Mouse (Mus musculus) cerebellum, adult 11-12 months (tissue): ENCODE measurements at regions not wholly inside any gene's neighbourhood (a gene's known extent, or its start where the extent isn't known, plus 50 kb on each side); places are given as distances from the start of the nearest gene placed in this dataset.

ENCODE experiments used
- DNase-seq: peaks from one replicate; pipeline ENCODE4 v3.0.0; 2022

DNA sequence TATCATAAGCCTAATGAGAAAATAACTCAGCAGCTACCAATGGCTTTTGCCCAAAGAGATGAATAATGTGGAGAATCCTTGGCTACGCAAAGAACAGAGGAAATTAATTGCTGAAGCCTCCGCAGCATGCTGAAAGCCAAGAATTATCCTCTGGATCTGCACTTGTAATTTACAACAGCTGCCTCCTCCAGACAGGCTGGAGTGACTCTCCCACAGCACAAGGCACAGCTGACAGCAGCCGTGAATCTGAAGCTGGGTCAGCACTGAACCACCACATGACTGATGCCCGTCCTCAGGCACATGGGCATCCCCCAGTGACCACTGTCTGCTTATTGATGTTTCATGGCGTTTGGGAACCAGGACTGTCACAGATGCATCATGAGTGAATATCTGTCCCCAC lies 299.8 kb downstream of the Psat1 start:
- DNase-seq: no peak

GRCm38 (mm10) chr19:15644786-15645185 lies 302.4 kb downstream of the Psat1 start:
- DNase-seq: no peak

GRCm38 (mm10) chr19:15617233-15617915 lies 329.8 kb downstream of the Psat1 start:
- peak; percentile 3 for DNase-seq

- DNase-seq: no peak
Measured at GRCm38 (mm10) chr19:15614648-15615561, 332.2 kb downstream of the Psat1 start.

DNA sequence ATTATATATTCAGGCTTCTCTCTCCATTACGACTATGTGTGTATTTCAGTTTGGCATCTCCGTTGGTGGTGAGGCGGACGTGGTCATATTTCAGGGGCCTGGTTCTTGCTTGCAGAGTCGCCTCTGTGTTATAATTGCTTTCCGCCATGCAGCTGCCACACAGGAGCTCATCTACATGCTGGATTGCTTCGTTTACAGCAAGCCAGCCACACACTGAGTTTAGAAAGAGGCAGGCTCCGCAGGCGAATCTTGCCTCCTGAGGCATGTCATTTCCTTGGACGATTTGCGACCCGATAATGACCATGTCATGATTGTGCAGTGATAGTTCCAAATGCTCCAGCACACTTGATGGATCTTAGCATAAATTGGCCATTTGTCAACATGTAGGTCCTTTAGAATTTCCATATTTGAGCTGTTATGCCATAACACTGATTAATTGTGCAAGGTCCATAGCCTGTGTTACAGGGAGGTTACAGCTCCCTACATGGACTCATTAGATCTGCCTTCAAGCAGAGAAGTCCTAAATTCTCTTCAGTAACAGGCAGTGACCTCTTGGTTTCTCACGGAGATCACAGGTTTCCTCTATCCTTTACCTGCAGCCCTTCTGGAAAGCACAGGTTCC lies 335.9 kb downstream of the Psat1 start:
- no peak for DNase-seq

DNA sequence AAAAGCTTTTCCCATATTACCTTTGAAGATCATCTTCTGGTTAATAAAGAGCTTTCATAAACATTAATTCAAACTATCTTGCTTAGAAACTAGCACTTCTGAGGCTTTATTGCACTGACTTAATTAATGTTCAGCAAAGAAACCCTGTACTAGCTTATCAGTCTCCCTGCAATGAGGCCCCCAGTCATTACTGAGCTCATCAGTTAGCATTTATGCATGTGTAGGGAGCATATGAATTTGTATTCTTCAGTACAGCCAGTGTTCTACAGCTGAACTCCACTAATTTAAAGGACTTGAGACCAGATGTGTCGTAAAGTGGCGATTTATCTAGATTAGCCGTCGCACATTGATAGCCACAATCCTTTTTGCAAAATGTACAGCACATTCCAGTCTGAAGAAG lies 340.7 kb downstream of the Psat1 start:
- DNase-seq: no peak

DNA sequence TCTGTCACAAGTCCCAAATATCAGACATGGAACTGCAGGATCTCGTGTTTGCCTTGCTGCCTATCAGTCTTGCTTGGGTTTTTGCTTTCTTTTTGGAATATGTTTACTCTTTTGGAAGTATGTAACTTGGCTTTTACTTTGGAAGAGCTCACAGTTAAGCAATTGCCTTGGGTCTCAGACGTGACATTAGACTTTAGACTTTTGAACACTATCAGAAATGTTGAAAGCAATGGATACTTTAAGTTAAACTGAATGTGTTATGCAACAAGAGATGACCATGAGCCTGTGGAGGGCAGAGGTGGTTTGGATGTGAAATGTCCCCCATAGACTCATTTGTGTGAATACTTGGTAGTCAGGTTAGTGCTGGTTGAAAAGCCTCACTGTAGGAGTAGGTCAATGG lies 354.3 kb downstream of the Psat1 start:
- no peak for DNase-seq

GRCm38 (mm10) chr19:15583782-15584693 lies 363.1 kb downstream of the Psat1 start:
- DNase-seq: no peak

DNA sequence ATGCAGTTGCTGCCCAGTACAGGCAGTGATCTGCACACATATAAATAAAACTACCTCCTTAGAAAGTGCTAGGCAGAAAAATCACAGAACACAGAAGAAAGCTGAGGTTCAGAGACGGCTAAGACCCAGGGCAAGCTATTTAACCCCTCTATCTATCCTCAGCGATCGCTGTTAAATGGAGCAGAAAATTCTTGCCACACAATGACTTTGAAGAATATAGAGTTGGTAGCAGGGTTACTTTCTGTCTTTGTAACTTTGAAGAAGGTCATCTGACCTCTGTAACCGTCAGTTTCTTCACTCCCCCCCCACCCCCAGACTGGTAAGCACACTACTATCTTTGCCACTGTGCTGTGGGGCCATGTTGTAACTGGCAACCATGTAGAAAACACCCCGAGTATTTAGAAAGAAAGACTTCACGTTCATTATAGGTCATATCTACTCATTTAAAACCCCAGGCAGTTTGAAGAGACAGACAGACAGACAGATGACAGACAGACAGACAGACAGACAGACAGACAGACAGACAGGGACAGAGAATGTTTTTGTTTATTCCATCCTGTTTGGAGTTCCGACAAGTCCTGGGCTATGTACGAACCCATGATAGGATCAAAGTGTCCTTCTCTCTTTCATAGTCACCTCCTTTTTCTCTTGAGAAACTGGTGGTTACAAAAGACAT lies 363.9 kb downstream of the Psat1 start:
- DNase-seq: no peak

GRCm38 (mm10) chr19:15571204-15571603 lies 375.9 kb downstream of the Psat1 start:
- DNase-seq: no peak

- DNase-seq: no peak
Measured at GRCm38 (mm10) chr19:15561511-15561910, 385.6 kb downstream of the Psat1 start.

DNA sequence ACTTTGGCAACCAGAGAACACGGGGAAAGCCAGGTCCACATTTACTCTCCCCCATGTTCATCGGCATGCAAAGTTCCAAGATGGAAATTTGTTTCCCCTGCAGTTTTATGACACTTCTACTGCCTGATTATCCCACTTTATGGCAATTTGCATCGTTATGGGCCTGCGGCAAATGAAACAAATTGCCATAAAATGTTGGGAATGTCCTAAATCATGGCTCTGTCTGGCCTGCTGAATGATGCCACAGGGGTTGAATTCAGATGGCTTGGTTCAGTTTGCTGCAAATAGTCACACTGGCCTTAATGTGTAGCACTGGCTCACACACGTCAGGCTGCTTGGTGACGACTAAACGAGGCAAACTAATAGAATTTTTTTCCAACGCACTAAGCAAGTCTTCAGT lies 393.2 kb downstream of the Psat1 start:
- no peak for DNase-seq

GRCm38 (mm10) chr19:15517853-15518252 lies 429.3 kb downstream of the Psat1 start:
- DNase-seq: no peak

DNA sequence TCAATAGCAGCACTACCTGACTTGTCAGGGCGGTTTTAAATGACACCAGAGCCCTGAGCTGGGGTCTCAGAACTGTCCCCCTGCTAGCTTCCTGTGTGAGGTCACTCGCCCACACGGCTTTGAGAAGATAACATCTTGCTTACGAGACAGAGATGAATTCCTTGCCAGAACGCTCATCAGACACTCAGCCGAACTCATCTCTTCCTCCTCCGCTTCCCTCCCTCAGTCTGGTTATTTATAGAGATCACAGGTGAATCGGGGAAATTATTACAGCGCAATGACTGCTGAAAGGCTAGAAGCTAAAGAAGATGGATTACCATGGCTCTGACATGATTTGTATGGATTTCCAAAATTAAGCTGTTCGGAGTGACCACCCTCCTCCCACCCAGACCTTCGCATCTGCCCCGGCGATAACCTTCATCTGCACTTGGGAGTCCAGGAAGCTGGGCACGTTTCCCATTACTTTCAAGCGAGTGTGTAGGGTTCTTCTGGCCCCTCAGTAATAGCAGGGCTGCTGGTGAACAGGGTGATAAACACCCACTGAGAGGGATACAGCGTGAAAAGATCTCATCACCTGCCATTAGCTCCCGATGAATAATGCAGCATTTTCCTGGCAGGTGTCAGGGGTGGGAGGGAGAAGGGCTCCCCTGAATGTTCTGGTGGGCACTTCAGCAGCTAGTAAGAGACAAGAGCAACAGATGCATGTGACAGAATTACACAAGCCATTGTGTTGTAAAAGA lies 430.4 kb downstream of the Psat1 start:
- no peak for DNase-seq

GRCm38 (mm10) chr19:15513197-15513596 lies 433.9 kb downstream of the Psat1 start:
- DNase-seq: no peak

DNA sequence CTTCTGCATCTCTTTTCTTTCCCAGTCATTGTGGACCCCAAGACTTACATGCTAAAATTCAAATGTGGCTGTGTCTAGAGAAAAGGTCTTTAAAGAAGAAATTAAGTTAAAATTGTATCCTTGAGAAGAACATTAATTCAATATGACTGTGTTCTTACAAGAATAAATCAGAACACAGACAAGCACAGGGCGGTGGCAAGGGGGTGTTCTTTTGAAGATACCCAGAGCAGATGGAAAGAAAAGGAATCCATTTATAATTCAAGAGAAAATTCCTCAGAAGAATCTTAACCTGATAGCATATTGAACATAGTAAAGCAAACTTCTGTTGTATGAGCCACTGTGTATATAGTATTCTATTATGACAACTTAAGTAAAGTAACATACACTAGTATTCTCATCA lies 436.7 kb downstream of the Psat1 start:
- DNase-seq: no peak

- DNase-seq: no peak
Measured at GRCm38 (mm10) chr19:15502985-15503354, 444.2 kb downstream of the Psat1 start.

DNA sequence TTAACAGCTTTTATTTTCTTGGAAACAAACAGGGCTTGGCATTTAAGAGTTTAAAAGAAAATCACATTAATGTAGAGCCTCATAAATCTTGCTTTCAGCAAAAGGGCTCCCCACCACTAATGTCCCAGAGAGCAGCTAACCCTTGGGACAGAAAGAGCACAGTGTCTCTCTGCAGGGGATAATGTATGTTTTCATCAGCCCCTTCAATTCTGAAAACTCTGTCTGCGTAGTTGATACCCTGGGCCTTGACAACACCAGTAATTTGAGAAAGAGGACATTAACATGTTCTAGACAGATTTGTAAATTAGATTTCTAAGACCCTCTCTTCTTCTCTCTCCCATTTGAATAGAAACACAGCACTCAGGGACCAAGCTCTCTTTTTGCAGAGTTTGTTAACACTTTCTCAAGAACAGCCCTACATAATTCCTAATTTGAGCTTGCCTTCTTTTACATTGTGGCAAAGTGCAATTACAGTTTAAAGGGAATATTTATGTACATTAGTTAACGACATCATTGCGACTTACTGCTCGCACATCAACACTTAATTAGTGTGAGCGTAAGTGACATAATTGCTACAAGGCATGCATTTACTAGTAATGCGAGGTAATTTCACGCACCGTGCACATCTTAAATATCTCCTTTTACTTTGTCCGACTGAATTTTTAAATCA lies 444.7 kb downstream of the Psat1 start:
- DNase-seq: no peak

DNA sequence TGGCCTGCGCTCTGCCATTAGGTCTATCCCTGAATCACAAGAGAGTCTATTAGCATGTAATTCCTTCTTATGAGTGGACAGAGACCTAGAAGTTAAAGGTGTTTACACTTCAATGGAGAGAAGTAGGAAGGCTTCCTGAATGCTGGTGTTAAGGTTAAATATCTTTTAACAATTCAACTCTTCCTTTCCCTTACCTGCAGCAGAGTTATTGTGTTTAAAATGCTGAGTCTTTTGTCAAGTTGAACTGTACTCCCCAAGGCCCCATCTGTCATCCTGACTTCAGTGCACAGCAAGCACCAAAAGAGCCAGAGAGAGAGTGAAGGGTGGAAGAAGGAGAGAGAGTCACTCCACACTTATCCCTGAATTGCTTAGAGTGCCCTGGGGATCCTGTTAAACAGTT lies 451.6 kb downstream of the Psat1 start:
- no peak for DNase-seq

DNA sequence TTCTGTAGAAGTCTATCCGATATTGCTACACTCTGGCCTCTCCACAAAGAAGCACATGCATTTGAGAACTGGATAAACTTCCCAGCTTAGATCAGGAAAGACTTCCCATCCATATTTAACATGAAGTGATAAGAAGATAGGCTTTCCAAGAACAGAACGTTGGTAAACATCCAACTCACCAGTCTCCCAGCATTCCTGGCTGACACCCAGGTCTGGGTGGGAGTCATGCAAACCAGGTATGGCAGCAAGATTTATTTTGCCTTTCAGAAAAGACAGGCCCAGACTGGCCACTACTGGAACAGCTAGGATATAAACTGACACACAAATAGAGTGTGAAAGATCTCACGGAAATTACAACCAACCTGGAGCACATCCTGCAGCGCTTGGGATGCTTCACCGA lies 459.6 kb downstream of the Psat1 start:
- no peak for DNase-seq

DNA sequence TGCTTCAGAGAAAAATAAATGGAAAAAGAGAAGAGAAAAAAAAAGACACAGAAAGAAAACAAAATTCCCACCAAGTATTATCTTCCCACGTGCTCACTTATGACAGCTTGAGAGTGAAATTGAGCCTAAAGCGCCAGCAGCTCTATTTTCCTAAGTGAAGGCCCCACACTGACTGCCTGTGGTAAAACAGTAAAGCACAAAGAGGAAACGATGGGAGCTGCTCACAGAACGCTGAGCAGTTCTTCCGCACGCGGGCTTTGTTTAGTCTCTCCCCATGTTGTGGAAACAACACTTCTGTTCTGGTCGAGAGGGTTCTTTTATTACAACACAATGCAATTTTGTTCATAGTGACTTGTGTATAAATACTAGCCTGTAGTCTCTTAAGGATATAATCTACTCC lies 465.5 kb downstream of the Psat1 start:
- no peak for DNase-seq
